Mouse (Mus musculus): Measurements from ENCODE around the gene Pycr2.
"Not testable (repeated sequence)": the region's sequence is repeated elsewhere in the genome, so short reads cannot be mapped to it uniquely, and the experiment has no call there.

GRCm38 (mm10) chr1:180937631-180938030 is 33.5 kb downstream of the Pycr2 start:
- TF ChIP-seq CTCF, EP300 (IDR thresholded peaks at IDR 0.05; ENCODE audit: low read depth): not testable (repeated sequence)

Data from heart, postnatal 0 days (tissue).